Mouse (Mus musculus) lung, embryonic 16.5 days (tissue): Measurements from ENCODE around the gene Spata13. TPM values are rescaled to one million over a fixed set of nuclear protein-coding genes. Genes with fewer than 3 reads are reported as not detected.
A peak's percentile ranks its signal among the peaks of the same experiment; 100 is the strongest.

Experiments
- ATAC-seq: fragments of 200-750 bp; cut with Nextera tagmentation; 2 replicates; pipeline ENCODE4 v1.8.0; 2017; ENCODE audit warnings: low read depth, mild to moderate bottlenecking, moderate library complexity
- H3K27ac ChIP-seq: fragments of 300-500 bp; sonication (generic); 2 replicates; pipeline ENCODE4 v1.5.1; 2014; ENCODE audit warnings: mild to moderate bottlenecking, control low read depth, low read length
- H3K27me3 ChIP-seq: fragments of 300-500 bp; sonication (generic); 2 replicates; pipeline ENCODE4 v1.6.1; 2014; ENCODE audit warnings: low read depth, low read length, mixed read lengths; ENCODE audit not compliant: control insufficient read depth, insufficient read depth
- H3K36me3 ChIP-seq: fragments of 300-500 bp; sonication (generic); 2 replicates; pipeline ENCODE4 v1.6.1; 2014; ENCODE audit warnings: low read length; ENCODE audit not compliant: control insufficient read depth, insufficient read depth
- H3K4me1 ChIP-seq: fragments of 300-500 bp; sonication (generic); replicated peaks from 2 replicates; pipeline ENCODE4 v1.6.1; 2014; ENCODE audit warnings: low read length, mixed read lengths; ENCODE audit not compliant: control insufficient read depth, insufficient read depth
- H3K4me2 ChIP-seq: fragments of 300-500 bp; sonication (generic); 2 replicates; pipeline ENCODE4 v1.6.1; 2014; ENCODE audit warnings: low read depth, low read length, control low read depth
- H3K4me3 ChIP-seq: fragments of 300-500 bp; sonication (generic); 2 replicates; pipeline ENCODE4 v1.5.1; 2014; ENCODE audit warnings: mild to moderate bottlenecking, low read length, control low read depth
- H3K9ac ChIP-seq: fragments of 300-500 bp; sonication (generic); 2 replicates; pipeline ENCODE4 v1.6.1; 2014; ENCODE audit warnings: low read length, control low read depth
- H3K9me3 ChIP-seq: fragments of 300-500 bp; sonication (generic); 2 replicates; pipeline ENCODE4 v1.6.1; 2016; ENCODE audit warnings: low read length; ENCODE audit not compliant: control insufficient read depth
- WGBS: fragments of 180-500 bp; shearing (Covaris S2); extraction: QIAGEN DNeasy Blood & Tissue Kit; methylation state at CpG from one replicate; pipeline ENCODE4 v1.1.7; 2014; 5-methylcytosine and 5-hydroxymethylcytosine counted together
- polyA plus RNA-seq: library from polyadenylated mRNA; unstranded; fragments of >200 nt; fragmentation: Nextera tagmentation; extraction: Ambion mirVana; gene quantifications from 2 replicates; pipeline ENCODE4 v1.2.1, GENCODE M21; 2015

The Spata13 gene
- polyA plus RNA-seq, 1 experiment from 2014 or later, result 17.9 TPM

DNA sequence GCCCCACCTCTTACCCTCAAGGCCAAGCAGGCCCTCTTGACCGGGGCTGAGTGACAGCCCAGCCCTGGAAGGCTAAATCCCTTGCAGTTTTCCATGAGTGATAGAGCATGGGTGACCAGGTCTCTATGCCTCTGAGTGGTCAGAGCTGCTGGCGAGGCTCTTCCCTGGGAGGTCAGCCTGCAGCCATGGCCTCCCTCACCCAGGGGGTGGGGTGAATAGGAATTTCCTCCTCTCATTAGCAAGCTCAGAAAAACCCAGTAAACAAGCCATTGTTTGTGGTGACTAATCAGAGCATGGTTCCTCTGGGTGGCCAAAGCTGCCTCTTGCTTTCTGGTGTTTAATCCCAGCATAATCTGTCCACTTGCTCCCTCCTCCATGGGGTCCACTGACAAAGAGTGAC, 131.2 kb downstream of the Spata13 start:
- peaks cover 11% of the 10 kb centered on the region; the same call in 1 of the 2 replicates for H3K36me3 ChIP-seq
- H3K4me1 ChIP-seq, result peaks cover 3% of the 10 kb centered on the region
- H3K9me3 ChIP-seq, result no peaks in the 10 kb centered on the region
- H3K9ac ChIP-seq, result no peak overlapping the region
- no peaks in the 10 kb centered on the region for H3K27me3 ChIP-seq
- 53% methylated on average over 2 of the region's 2 CpGs for WGBS
- peak; percentile 34; the same call in 1 of the 2 replicates for ATAC-seq
- no peak overlapping the region for H3K27ac ChIP-seq
- H3K4me3 ChIP-seq, result no peak overlapping the region
- H3K4me2 ChIP-seq, result no peak overlapping the region

DNA sequence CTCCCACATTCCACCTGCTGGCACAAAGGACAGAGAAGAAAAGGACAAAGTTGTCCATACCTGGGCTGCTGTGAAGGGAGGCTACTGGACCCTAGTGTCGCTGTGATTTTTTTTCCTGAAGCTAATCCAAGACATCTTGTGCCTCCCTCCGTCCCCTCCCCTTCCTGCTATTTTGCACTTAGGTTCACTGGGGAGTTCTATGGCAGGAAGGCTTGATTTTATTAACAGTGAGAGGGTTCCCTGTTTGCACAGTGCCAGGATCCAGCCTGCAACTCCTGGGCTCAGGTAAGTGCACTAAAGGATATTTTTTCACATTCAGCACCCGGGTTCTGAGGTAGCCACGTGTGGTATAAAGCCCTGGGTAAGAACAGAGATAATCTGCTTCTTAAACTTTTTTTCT, 134.1 kb downstream of the Spata13 start, which contains the start of gene C1qtnf9:
Gene C1qtnf9 (plus strand): TSS at position 251 of the 400 bp plus-strand sequence.
- Histone ChIP-seq H3K4me2 (no peak within 1 kb of the TSS), H3K4me1 (peaks cover 3% of the 10 kb centered on the region), H3K4me3 (no peak within 1 kb of the TSS), H3K27me3 (no peaks in the 10 kb centered on the region), H3K27ac (peak within 1 kb of the TSS; percentile 10; the same call in 1 of the 2 replicates), H3K36me3 (no peaks in the 10 kb centered on the region), H3K9me3 (no peaks in the 10 kb centered on the region), H3K9ac (no peak within 1 kb of the TSS)
- peak; percentile 22; the same call in 1 of the 2 replicates for ATAC-seq
- 44% methylated on average over 4 of the region's 4 CpGs for WGBS

DNA sequence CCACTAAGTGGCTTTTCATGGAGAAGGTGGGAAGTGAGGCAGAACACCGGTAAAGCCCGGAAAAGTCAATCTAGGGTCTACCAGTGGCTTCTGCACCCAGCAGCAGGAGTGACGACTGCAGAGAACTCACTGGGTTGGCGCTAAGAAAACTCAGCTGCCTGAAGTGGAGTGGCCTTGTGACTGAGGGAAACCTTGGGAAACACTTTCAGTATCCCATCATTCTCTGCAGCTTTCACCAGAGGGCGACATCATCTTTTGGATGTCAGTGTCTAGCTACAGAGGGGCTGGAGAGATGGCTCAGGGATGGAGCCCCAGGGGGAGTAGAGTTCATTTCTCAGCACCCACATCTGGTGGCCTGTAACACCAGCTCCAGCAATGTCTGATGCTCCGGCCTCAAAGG, 135.5 kb downstream of the Spata13 start:
- no peak overlapping the region for H3K4me2 ChIP-seq
- H3K9ac ChIP-seq, result no peak overlapping the region
- 42% methylated on average over 6 of the region's 6 CpGs for WGBS
- H3K9me3 ChIP-seq, result no peaks in the 10 kb centered on the region
- no peaks in the 10 kb centered on the region for H3K27me3 ChIP-seq
- no peak for ATAC-seq
- H3K36me3 ChIP-seq, result no peaks in the 10 kb centered on the region
- H3K4me1 ChIP-seq, result peaks cover 3% of the 10 kb centered on the region
- H3K4me3 ChIP-seq, result no peak overlapping the region
- no peak overlapping the region for H3K27ac ChIP-seq

DNA sequence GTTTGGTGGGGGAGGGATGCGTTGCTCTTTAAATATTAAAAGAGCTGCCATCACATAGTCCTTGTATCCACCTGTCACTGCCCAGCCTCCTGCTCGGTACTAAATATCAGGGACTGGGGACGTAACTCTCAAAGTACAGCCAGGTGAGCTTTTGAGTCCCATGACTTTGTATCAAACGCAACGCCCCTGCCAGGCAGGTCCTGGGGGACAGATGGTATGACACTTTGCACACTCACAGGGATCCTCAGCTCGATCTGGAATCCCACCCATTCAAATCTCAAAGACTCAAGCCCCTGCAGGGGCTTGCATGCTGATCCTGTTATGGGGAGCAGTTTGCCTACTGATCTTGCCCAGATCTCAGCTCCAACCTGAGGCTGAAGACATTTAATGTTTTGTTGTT, 136.8 kb downstream of the Spata13 start:
- ATAC-seq, result no peak
- no peaks in the 10 kb centered on the region for H3K9me3 ChIP-seq
- H3K36me3 ChIP-seq, result no peaks in the 10 kb centered on the region
- peaks cover 3% of the 10 kb centered on the region for H3K4me1 ChIP-seq
- no peak overlapping the region for H3K4me3 ChIP-seq
- no peak overlapping the region for H3K9ac ChIP-seq
- 68% methylated on average over 6 of the region's 6 CpGs for WGBS
- no peak overlapping the region for H3K4me2 ChIP-seq
- no peaks in the 10 kb centered on the region for H3K27me3 ChIP-seq
- no peak overlapping the region for H3K27ac ChIP-seq

DNA sequence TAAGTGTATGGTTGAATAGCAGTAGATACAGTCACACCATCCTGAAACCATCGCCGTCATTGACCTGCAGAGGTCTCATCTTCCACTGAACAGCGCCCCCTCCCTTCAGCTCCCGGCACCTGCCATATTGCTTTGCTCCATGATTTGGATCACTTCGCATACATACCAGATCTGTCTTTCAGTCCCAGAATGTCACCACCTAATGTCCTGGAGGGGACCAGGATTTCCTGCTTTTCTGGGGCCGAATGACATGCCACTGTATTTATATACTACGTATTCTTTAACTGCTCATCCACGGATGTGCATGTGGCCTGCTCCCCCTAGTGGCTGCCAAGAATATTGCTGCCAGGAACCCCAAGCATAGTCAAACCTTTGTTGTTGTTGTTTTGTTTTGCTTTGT, 137.3 kb downstream of the Spata13 start:
- H3K27me3 ChIP-seq, result no peaks in the 10 kb centered on the region
- H3K9me3 ChIP-seq, result no peaks in the 10 kb centered on the region
- H3K4me3 ChIP-seq, result peak overlapping the region; percentile 42
- H3K36me3 ChIP-seq, result no peaks in the 10 kb centered on the region
- peak; percentile 65; the same call in 1 of the 2 replicates for ATAC-seq
- WGBS, result 6% methylated on average over 8 of the region's 8 CpGs
- peak overlapping the region; percentile 67 for H3K4me2 ChIP-seq
- H3K4me1 ChIP-seq, result peaks cover 3% of the 10 kb centered on the region
- H3K27ac ChIP-seq, result no peak overlapping the region
- peak overlapping the region; percentile 53; the same call in 1 of the 2 replicates for H3K9ac ChIP-seq

DNA sequence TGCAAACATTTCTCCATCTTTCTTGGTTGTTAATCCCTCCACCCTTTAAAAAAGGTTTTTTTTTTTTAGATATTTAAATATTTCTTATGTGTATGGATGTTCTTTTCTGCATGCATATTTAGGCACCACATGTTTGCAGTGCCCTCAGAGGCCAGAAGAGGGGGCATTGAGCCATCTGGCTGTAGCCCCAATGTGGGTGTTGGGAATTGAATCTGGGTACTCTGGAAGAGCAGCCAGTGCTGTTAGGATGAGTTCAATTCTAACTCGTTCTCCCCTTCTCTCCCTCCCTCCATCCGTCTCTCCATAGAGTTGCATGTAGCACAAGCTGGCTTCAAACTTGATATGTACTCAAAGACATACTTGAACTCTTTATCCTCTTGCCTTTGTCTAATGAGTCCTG, 139.7 kb downstream of the Spata13 start:
- H3K36me3 ChIP-seq, result no peaks in the 10 kb centered on the region
- ATAC-seq, result no peak
- H3K4me1 ChIP-seq, result no peaks in the 10 kb centered on the region
- H3K27me3 ChIP-seq, result no peaks in the 10 kb centered on the region
- H3K27ac ChIP-seq, result no peak overlapping the region
- H3K4me2 ChIP-seq, result no peak overlapping the region
- no peaks in the 10 kb centered on the region for H3K9me3 ChIP-seq
- H3K4me3 ChIP-seq, result no peak overlapping the region
- 73% methylated on average over 2 of the region's 2 CpGs for WGBS
- no peak overlapping the region for H3K9ac ChIP-seq

DNA sequence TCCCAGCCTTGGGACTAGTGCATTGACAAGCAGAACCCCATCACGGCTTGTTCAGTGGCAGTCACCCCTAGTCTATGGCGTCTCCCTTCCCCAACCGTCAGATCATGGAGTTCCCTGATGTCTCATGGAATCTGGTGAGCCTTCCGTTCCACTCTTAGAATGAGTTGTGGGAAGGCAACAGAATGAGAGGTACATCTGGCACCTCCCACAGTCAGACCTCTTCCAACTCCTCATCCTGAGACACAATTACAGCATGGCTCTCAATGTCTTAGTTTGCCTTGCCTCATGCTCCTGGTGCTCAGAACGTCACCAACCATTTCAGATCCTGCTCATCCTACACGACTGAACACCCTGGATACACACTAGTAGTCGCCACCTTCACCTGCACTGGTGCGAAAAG, 142.7 kb downstream of the Spata13 start:
- Histone ChIP-seq H3K4me1 (no peaks in the 10 kb centered on the region), H3K4me3 (no peak overlapping the region), H3K27ac (no peak overlapping the region), H3K27me3 (no peaks in the 10 kb centered on the region), H3K4me2 (no peak overlapping the region), H3K36me3 (no peaks in the 10 kb centered on the region), H3K9ac (no peak overlapping the region), H3K9me3 (no peaks in the 10 kb centered on the region)
- no peak for ATAC-seq
- 80% methylated on average over 8 of the region's 8 CpGs for WGBS

DNA sequence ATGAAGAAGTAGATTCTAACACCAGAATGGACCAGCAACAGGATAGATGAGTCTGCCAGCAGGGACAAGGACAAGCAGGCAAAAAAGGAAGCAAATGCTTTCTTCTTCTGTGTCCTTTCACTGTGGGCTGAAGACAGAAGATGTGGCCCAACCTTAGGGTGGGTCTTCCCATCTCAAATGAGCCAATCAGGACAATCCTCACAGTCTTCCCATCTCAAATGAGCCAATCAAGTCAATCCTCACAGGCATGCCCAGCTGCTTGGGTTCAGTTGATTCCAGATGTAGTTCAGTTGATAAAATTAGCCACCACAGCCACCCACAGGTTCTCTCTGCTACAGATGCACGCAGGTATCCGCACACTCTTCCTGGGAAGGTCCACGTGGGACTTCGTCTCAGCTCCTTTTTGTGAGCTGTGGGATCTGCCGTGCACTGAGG, 143.7 kb downstream of the Spata13 start:
- no peak overlapping the region for H3K27ac ChIP-seq
- no peak for ATAC-seq
- H3K27me3 ChIP-seq, result no peaks in the 10 kb centered on the region
- no peaks in the 10 kb centered on the region for H3K36me3 ChIP-seq
- no peaks in the 10 kb centered on the region for H3K4me1 ChIP-seq
- no peak overlapping the region for H3K4me3 ChIP-seq
- H3K9me3 ChIP-seq, result no peaks in the 10 kb centered on the region
- H3K9ac ChIP-seq, result no peak overlapping the region
- H3K4me2 ChIP-seq, result no peak overlapping the region
- WGBS, result 85% methylated on average over 5 of the region's 5 CpGs

DNA sequence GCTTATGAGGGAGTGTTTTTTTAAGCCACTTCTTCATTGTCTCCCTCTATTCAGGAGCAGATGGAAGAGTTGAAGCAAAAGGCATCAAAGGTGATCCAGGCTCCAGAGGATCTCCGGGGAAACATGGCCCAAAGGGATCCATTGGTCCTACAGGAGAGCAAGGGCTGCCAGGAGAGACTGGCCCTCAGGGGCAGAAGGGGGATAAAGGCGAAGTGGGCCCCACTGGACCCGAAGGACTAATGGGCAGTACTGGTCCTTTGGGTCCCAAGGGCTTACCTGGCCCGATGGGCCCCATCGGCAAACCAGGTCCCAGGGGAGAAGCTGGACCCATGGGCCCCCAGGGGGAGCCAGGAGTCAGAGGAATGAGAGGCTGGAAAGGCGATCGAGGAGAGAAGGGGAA, 145.4 kb downstream of the Spata13 start:
- no peaks in the 10 kb centered on the region for H3K36me3 ChIP-seq
- 93% methylated on average over 7 of the region's 7 CpGs for WGBS
- no peak overlapping the region for H3K27ac ChIP-seq
- no peak for ATAC-seq
- H3K4me2 ChIP-seq, result no peak overlapping the region
- no peaks in the 10 kb centered on the region for H3K27me3 ChIP-seq
- no peak overlapping the region for H3K4me3 ChIP-seq
- H3K9me3 ChIP-seq, result no peaks in the 10 kb centered on the region
- H3K9ac ChIP-seq, result no peak overlapping the region
- H3K4me1 ChIP-seq, result no peaks in the 10 kb centered on the region
